Mouse (Mus musculus): ENCODE data around the gene Tmem178b.

DNA sequence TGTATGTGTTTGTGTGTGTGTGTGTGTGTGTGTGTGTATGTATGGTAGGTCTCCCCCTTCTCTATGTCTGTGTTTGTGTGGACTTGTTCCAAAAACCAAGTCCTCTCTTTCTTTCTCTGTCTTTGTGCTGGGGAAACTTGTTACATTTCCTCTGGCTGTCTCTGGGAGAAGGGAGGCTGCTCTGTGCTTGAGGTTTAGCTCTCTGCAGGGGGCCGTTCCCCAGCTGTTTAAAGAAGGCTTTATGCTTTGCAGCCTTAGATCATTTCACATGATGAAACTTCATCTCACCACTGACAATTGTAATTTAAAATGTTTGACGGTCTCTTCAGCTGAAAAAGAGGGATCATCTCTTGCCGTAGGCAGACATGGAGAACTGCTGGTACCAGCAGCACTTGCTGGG is 243.2 kb downstream of the Tmem178b start:
- no peak for TF ChIP-seq CEBPB (IDR thresholded peaks at IDR 0.05; ENCODE audit: insufficient read depth, poor library complexity, severe bottlenecking)
- no peak for TF ChIP-seq POLR2A (IDR thresholded peaks at IDR 0.05; ENCODE audit: insufficient read length, low read depth)
- TF ChIP-seq E2F4 (IDR thresholded peaks at IDR 0.05; ENCODE audit: insufficient read depth): no peak
- TF ChIP-seq MYOG (IDR thresholded peaks at IDR 0.05; ENCODE audit: control insufficient read depth in 1 of 3, insufficient read depth in 1 of 3, insufficient read length in 2 of 3, low read depth in 2 of 3): no peak
- no peak for TF ChIP-seq USF1 (IDR thresholded peaks at IDR 0.05; ENCODE audit: low read depth)
- no peak for TF ChIP-seq MYOD1 (IDR thresholded peaks at IDR 0.05; ENCODE audit: control insufficient read depth in 1 of 3, insufficient read length in 2 of 3, low read depth in 2 of 3)
- no peak for TF ChIP-seq MAX (IDR thresholded peaks at IDR 0.05; ENCODE audit: low read depth)
- no peak for TF ChIP-seq TCF3 (IDR thresholded peaks at IDR 0.05; ENCODE audit: insufficient read length, low read depth)
- TF ChIP-seq REST (IDR thresholded peaks at IDR 0.05; ENCODE audit: insufficient read depth, insufficient read length): no peak
- no peak for TF ChIP-seq POLR2AphosphoS2 (IDR thresholded peaks at IDR 0.05; ENCODE audit: insufficient read length, low read depth)
- TF ChIP-seq TCF12 (IDR thresholded peaks at IDR 0.05; ENCODE audit: insufficient read depth, poor library complexity, severe bottlenecking): no peak

Data from myocyte (in vitro differentiated cells).